ENCODE assay signal across 13 mouse cellular contexts in the genomic region with DNA sequence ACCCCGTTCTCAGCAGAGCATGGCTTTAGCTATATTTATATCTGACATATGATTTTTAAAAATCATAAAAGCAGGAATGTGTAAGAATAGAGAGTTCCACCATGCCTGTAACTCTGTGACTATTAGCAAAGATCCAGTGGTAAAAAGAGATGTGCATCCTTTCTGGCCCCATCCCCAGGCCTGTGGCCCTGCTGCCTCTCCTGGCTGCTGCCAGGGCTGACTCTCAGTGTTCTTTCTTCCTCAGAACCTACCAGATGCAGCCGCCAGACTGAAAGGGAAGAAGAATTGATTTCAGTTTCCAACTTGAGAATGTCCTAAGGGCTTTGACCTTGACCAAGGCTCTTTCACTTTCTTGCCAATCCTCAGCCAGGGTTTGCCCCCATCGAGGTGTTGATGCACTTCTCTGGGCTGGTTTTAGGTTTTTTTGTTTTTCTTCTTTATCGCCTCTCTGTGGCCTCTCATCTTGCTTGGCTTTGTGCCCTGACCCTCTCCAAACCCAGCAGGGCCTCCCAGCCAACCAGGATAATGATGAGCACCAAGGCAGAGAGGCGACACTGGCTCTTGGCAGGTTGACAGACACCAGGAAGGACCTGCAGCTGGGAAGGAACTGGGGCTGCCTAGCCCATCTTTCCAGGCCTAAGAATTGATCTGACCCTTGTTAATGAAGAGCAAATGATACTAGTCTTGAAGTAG.
A peak's percentile ranks its signal among the peaks of the same experiment; 100 is the strongest.
DNase-seq lines count a peak whose midpoint lies in the region; ATAC-seq and TF ChIP-seq lines count a peak whose summit lies in the region.
"Had no signal": no experiment of that assay in that cellular context is flagged by ENCODE, and none has a peak within 500 bp of the region (broad histone marks: within the 10 kb centered on the region; RNA-seq: fewer than 3 reads in every experiment).

No protein-coding gene starts in this region.

- H3K36me3 ChIP-seq in heart, embryonic 12.5 days, result no peaks in the 10 kb centered on the region
- H3K36me3 ChIP-seq: limb, embryonic 12.5 days; neural tube, embryonic 12.5 days had no signal

- no peak overlapping the region for H3K4me2 ChIP-seq in heart, embryonic 12.5 days
- H3K4me2 ChIP-seq: limb, embryonic 12.5 days; neural tube, embryonic 12.5 days had no signal

- H3K27ac ChIP-seq in heart, embryonic 12.5 days (ENCODE audit: poor library complexity, severe bottlenecking), result no peak overlapping the region
- no peak overlapping the region for H3K27ac ChIP-seq in left cerebral cortex, adult 2 months
- H3K27ac ChIP-seq: limb, embryonic 12.5 days; neural tube, embryonic 12.5 days had no signal

- WGBS in heart, embryonic 12.5 days, result 43% methylated on average over 5 of the region's 5 CpGs

- H3K9me3 ChIP-seq in heart, embryonic 12.5 days (replicated peaks), result no peaks in the 10 kb centered on the region
- H3K9me3 ChIP-seq: limb, embryonic 12.5 days; neural tube, embryonic 12.5 days had no signal

- no peak for TF ChIP-seq CTCF in left cerebral cortex, adult 2 months (IDR thresholded peaks at IDR 0.05)

- peaks cover 6% of the 10 kb centered on the region; the same call in 1 of the 2 replicates for H3K4me1 ChIP-seq in heart, embryonic 12.5 days (replicated peaks)
- H3K4me1 ChIP-seq: limb, embryonic 12.5 days; neural tube, embryonic 12.5 days had no signal

- intact Hi-C loops in heart, postnatal 10 days (cut with DNase I), result no loop called here
- intact Hi-C loops in left cerebral cortex, postnatal 25 days (cut with DNase I), result no loop called here
- intact Hi-C loops in left cerebral cortex, adult 2 months (cut with DNase I), result no loop called here

- no peak overlapping the region for H3K4me3 ChIP-seq in heart, embryonic 12.5 days
- no peak overlapping the region for H3K4me3 ChIP-seq in left cerebral cortex, adult 2 months
- H3K4me3 ChIP-seq: limb, embryonic 12.5 days; neural tube, embryonic 12.5 days had no signal

- no peak overlapping the region for H3K9ac ChIP-seq in heart, embryonic 12.5 days
- H3K9ac ChIP-seq: limb, embryonic 12.5 days; neural tube, embryonic 12.5 days had no signal

- no peaks in the 10 kb centered on the region for H3K27me3 ChIP-seq in heart, embryonic 12.5 days (replicated peaks)
- H3K27me3 ChIP-seq: limb, embryonic 12.5 days; neural tube, embryonic 12.5 days had no signal

- peak; percentile 4 to 7 for DNase-seq in heart, postnatal 10 days
- DNase-seq in A20 (ENCODE audit: low read depth, low spot score) (peak; percentile 23), MN1 (ENCODE audit: low spot score) (peak; percentile 57)
- peak; percentile 68 for DNase-seq in cerebellum, adult 11-12 months
- DNase-seq in thymus, adult 18-20 months, result no peak
- no peak for DNase-seq in left cerebral cortex, postnatal 25 days (ENCODE audit: low spot score in 2 of 2)
- no peak for DNase-seq in left cerebral cortex, adult 2 months (ENCODE audit: extremely low spot score in 1 of 2, low spot score in 2 of 2)
- DNase-seq: embryo, embryonic 11 days; kidney, adult 11 months; lung, adult 18-20 months had no signal

- no peak for ATAC-seq in heart, embryonic 12.5 days (ENCODE audit: insufficient number of reproducible peaks, low FRiP score)

Comparison
In these comparisons a context has a peak if more than half of its experiments do, and no peak if none do; other contexts are left out.
1. DNase-seq: peak in heart, postnatal 10 days (2 of 2), A20 (single experiment), MN1 (single experiment) and cerebellum, adult 11-12 months (single experiment); none in thymus, adult 18-20 months (0 of 2), left cerebral cortex, postnatal 25 days (0 of 2) and left cerebral cortex, adult 2 months (0 of 2).